Comparison of ENCODE assay signal across 8 mouse cellular contexts in genomic region chr19:6978639-6978974, GRCm38 (mm10). TPM values are rescaled to one million over a fixed set of nuclear protein-coding genes. Genes with fewer than 3 reads are reported as not detected.
A peak's percentile ranks its signal among the peaks of the same experiment; 100 is the strongest.
DNase-seq lines count a peak whose midpoint lies in the region; ATAC-seq and TF ChIP-seq lines count a peak whose summit lies in the region.

No protein-coding gene starts in this region.

- DNase-seq in liver, adult 2 months (ENCODE audit: extremely low read depth, low read depth, low spot score) = peak; percentile 61
- DNase-seq in liver (no peak), adipocyte (ENCODE audit: low spot score) (no peak)
- DNase-seq in forebrain, embryonic 10.5 days (ENCODE audit: extremely low spot score, low spot score) = no peak
- DNase-seq in layer of hippocampus, adult 9-10 months (ENCODE audit: low spot score) = no peak
- DNase-seq in spleen, postnatal 10 days (ENCODE audit: low spot score in 2 of 2) = no peak

- TF ChIP-seq POLR2A in liver, adult 2 months (IDR thresholded peaks at IDR 0.05; ENCODE audit: extremely low read depth, insufficient read depth, low read length) = no peak

- peaks cover 22% of the 10 kb centered on the region for H3K4me1 ChIP-seq in liver, adult 2 months (ENCODE audit: control insufficient read depth, insufficient read depth, low read length)
- peaks cover 73% of the 10 kb centered on the region for H3K4me1 ChIP-seq in forebrain, embryonic 10.5 days
- H3K4me1 ChIP-seq in limb, embryonic 12.5 days (replicated peaks) = peaks cover 50% of the 10 kb centered on the region
- H3K4me1 ChIP-seq in neural tube, embryonic 15.5 days = peaks cover 59% of the 10 kb centered on the region

- peaks cover 3% of the 10 kb centered on the region; the same call in 1 of the 2 replicates for H3K36me3 ChIP-seq in liver, adult 2 months (ENCODE audit: control insufficient read depth, insufficient read depth, low read length)
- H3K36me3 ChIP-seq in forebrain, embryonic 10.5 days (replicated peaks) = peaks cover 49% of the 10 kb centered on the region
- H3K36me3 ChIP-seq in limb, embryonic 12.5 days = peaks cover 39% of the 10 kb centered on the region
- peaks cover 25% of the 10 kb centered on the region for H3K36me3 ChIP-seq in neural tube, embryonic 15.5 days

- H3K9me3 ChIP-seq in forebrain, embryonic 10.5 days = no peaks in the 10 kb centered on the region
- H3K9me3 ChIP-seq in limb, embryonic 12.5 days = no peaks in the 10 kb centered on the region
- no peaks in the 10 kb centered on the region for H3K9me3 ChIP-seq in neural tube, embryonic 15.5 days (replicated peaks)

- H3K4me3 ChIP-seq in liver, adult 2 months (ENCODE audit: insufficient read depth, low read depth, low read length) = peak overlapping the region; percentile 70; the same call in 1 of the 2 replicates
- H3K4me3 ChIP-seq in forebrain, embryonic 10.5 days = peak overlapping the region; percentile 86
- H3K4me3 ChIP-seq in limb, embryonic 12.5 days (replicated peaks) = peak overlapping the region; percentile 67
- peak overlapping the region; percentile 71 for H3K4me3 ChIP-seq in neural tube, embryonic 15.5 days (replicated peaks)

- H3K27ac ChIP-seq in liver, adult 2 months (replicated peaks; ENCODE audit: insufficient read depth, low read depth, low read length) = peak overlapping the region; percentile 72
- peak overlapping the region; percentile 99 for H3K27ac ChIP-seq in forebrain, embryonic 10.5 days
- peak overlapping the region; percentile 41; the same call in 1 of the 2 replicates for H3K27ac ChIP-seq in limb, embryonic 12.5 days
- peak overlapping the region; percentile 99 for H3K27ac ChIP-seq in neural tube, embryonic 15.5 days (replicated peaks)

- ATAC-seq in limb, embryonic 12.5 days (ENCODE audit: insufficient number of reproducible peaks, insufficient read depth, low FRiP score, low TSS enrichment, low read depth) = no peak
- no peak for ATAC-seq in neural tube, embryonic 15.5 days (ENCODE audit: low FRiP score)

- TF ChIP-seq CTCF in liver, adult 2 months (IDR thresholded peaks at IDR 0.05; ENCODE audit: low read depth, low read length) = no peak

- H3K27me3 ChIP-seq in liver, adult 2 months (ENCODE audit: control insufficient read depth, insufficient read depth, low read length) = no peaks in the 10 kb centered on the region
- H3K27me3 ChIP-seq in forebrain, embryonic 10.5 days (ENCODE audit: poor library complexity, severe bottlenecking) = no peaks in the 10 kb centered on the region
- no peaks in the 10 kb centered on the region for H3K27me3 ChIP-seq in limb, embryonic 12.5 days
- H3K27me3 ChIP-seq in neural tube, embryonic 15.5 days (replicated peaks) = no peaks in the 10 kb centered on the region

- 29% methylated on average over 3 of the region's 3 CpGs for WGBS in liver, adult 2 months
- WGBS in forebrain, embryonic 10.5 days = 73% methylated on average over 3 of the region's 3 CpGs
- 56% methylated on average over 3 of the region's 3 CpGs for WGBS in limb, embryonic 12.5 days
- 49% methylated on average over 3 of the region's 3 CpGs for WGBS in neural tube, embryonic 15.5 days

- H3K79me2 ChIP-seq in liver, adult 2 months (ENCODE audit: control insufficient read depth, insufficient read depth, low read length) = peaks cover 8% of the 10 kb centered on the region; the same call in 1 of the 2 replicates

- peak overlapping the region; percentile 72 for H3K9ac ChIP-seq in liver, adult 2 months (ENCODE audit: low read depth, low read length)
- H3K9ac ChIP-seq in limb, embryonic 12.5 days (replicated peaks) = 0 out of 2 replicates have a peak overlapping the region, but pooled peaks have one; percentile 18
- peak overlapping the region; percentile 49; the same call in 1 of the 2 replicates for H3K9ac ChIP-seq in neural tube, embryonic 15.5 days (replicated peaks)

- H3K4me2 ChIP-seq in limb, embryonic 12.5 days = peak overlapping the region; percentile 80
- peak overlapping the region; percentile 82 for H3K4me2 ChIP-seq in neural tube, embryonic 15.5 days

RNA-seq across cellular contexts. Expression of gene Fkbp2, which starts 1.7 kb away (rescaled TPM):
- total RNA-seq in liver, adult 2 months (2014; rRNA removed) = 66.2 and 92.8 TPM in 2 replicates
- 60.0 and 97.3 TPM in 2 replicates for polyA plus RNA-seq in liver, adult 2 months (2012; rRNA removed)
- polyA plus RNA-seq in forebrain, embryonic 10.5 days (2016; fragmentation: Nextera tagmentation; extraction: Ambion mirVana) = 106 TPM in 2 replicates
- 65.8 and 73.6 TPM in 2 replicates for polyA plus RNA-seq in limb, embryonic 12.5 days (2016; fragmentation: Nextera tagmentation; extraction: Ambion mirVana)
- polyA plus RNA-seq in neural tube, embryonic 15.5 days (2015; fragmentation: Nextera tagmentation; extraction: Ambion mirVana) = 174 and 190 TPM in 2 replicates

RNA-seq across cellular contexts. Expression of gene Plcb3, which starts 2.3 kb away (rescaled TPM):
- total RNA-seq in liver, adult 2 months (2014; rRNA removed) = 5.9 and 9.6 TPM in 2 replicates
- 15.7 and 27.6 TPM in 2 replicates for polyA plus RNA-seq in liver, adult 2 months (2012; rRNA removed)
- 25.2 and 25.8 TPM in 2 replicates for polyA plus RNA-seq in forebrain, embryonic 10.5 days (2016; fragmentation: Nextera tagmentation; extraction: Ambion mirVana)
- polyA plus RNA-seq in limb, embryonic 12.5 days (2016; fragmentation: Nextera tagmentation; extraction: Ambion mirVana) = 41.4 and 41.7 TPM in 2 replicates
- polyA plus RNA-seq in neural tube, embryonic 15.5 days (2015; fragmentation: Nextera tagmentation; extraction: Ambion mirVana) = 14.1 and 23.4 TPM in 2 replicates

RNA-seq across cellular contexts. Expression of gene Ppp1r14b, which starts 3.8 kb away (rescaled TPM):
- 14.0 and 24.0 TPM in 2 replicates for total RNA-seq in liver, adult 2 months (2014; rRNA removed)
- polyA plus RNA-seq in liver, adult 2 months (2012; rRNA removed) = 34.5 and 38.2 TPM in 2 replicates
- polyA plus RNA-seq in forebrain, embryonic 10.5 days (2016; fragmentation: Nextera tagmentation; extraction: Ambion mirVana) = 103 TPM in 2 replicates
- 245 and 288 TPM in 2 replicates for polyA plus RNA-seq in limb, embryonic 12.5 days (2016; fragmentation: Nextera tagmentation; extraction: Ambion mirVana)
- 141 and 159 TPM in 2 replicates for polyA plus RNA-seq in neural tube, embryonic 15.5 days (2015; fragmentation: Nextera tagmentation; extraction: Ambion mirVana)

RNA-seq across cellular contexts. Expression of gene Vegfb, which starts 8.8 kb away (rescaled TPM):
- 1.9 and 3.2 TPM in 2 replicates for total RNA-seq in liver, adult 2 months (2014; rRNA removed)
- 16.8 and 20.4 TPM in 2 replicates for polyA plus RNA-seq in liver, adult 2 months (2012; rRNA removed)
- 31.0 and 32.9 TPM in 2 replicates for polyA plus RNA-seq in forebrain, embryonic 10.5 days (2016; fragmentation: Nextera tagmentation; extraction: Ambion mirVana)
- 53.8 and 55.2 TPM in 2 replicates for polyA plus RNA-seq in limb, embryonic 12.5 days (2016; fragmentation: Nextera tagmentation; extraction: Ambion mirVana)
- polyA plus RNA-seq in neural tube, embryonic 15.5 days (2015; fragmentation: Nextera tagmentation; extraction: Ambion mirVana) = 68.6 and 83.1 TPM in 2 replicates

RNA-seq across cellular contexts. Expression of gene Dnajc4, which starts 13.8 kb away (rescaled TPM):
- 11.2 and 13.3 TPM in 2 replicates for total RNA-seq in liver, adult 2 months (2014; rRNA removed)
- polyA plus RNA-seq in liver, adult 2 months (2012; rRNA removed) = 22.3 and 23.7 TPM in 2 replicates
- 19.5 and 19.7 TPM in 2 replicates for polyA plus RNA-seq in forebrain, embryonic 10.5 days (2016; fragmentation: Nextera tagmentation; extraction: Ambion mirVana)
- 21.2 and 22.8 TPM in 2 replicates for polyA plus RNA-seq in limb, embryonic 12.5 days (2016; fragmentation: Nextera tagmentation; extraction: Ambion mirVana)
- 24.8 and 28.1 TPM in 2 replicates for polyA plus RNA-seq in neural tube, embryonic 15.5 days (2015; fragmentation: Nextera tagmentation; extraction: Ambion mirVana)

Comparison
In these comparisons a context has a peak if more than half of its experiments do, and no peak if none do; other contexts are left out.
1. H3K27ac ChIP-seq: peak in every context shown above with its lines; median percentile 99 in forebrain, embryonic 10.5 days; 99 in neural tube, embryonic 15.5 days; 72 in liver, adult 2 months; 41 in limb, embryonic 12.5 days.
2. H3K9ac ChIP-seq: peak in every context shown above with its lines; median percentile 72 in liver, adult 2 months; 49 in neural tube, embryonic 15.5 days; 18 in limb, embryonic 12.5 days.